Mouse (Mus musculus) midbrain, embryonic 10.5 days (tissue): ENCODE data around the gene Negr1. TPM values are rescaled to one million over a fixed set of nuclear protein-coding genes. Genes with fewer than 3 reads are reported as not detected.
A peak's percentile ranks its signal among the peaks of the same experiment; 100 is the strongest.

Experiments
- DNase-seq: peaks from one replicate; pipeline ENCODE4 v3.0.0-alpha.2; 2017; ENCODE audit warnings: low spot score
- H3K27ac ChIP-seq: fragments of 300-500 bp; sonication (generic); replicated peaks from 2 replicates; pipeline ENCODE4 v1.5.1; 2016; ENCODE audit warnings: mild to moderate bottlenecking
- H3K27me3 ChIP-seq: fragments of 300-500 bp; sonication (generic); 2 replicates; pipeline ENCODE4 v1.6.1; 2016; ENCODE audit warnings: low read depth, mild to moderate bottlenecking; ENCODE audit not compliant: poor library complexity, severe bottlenecking
- H3K36me3 ChIP-seq: fragments of 300-500 bp; sonication (generic); 2 replicates; pipeline ENCODE4 v1.6.1; 2016; ENCODE audit warnings: mild to moderate bottlenecking, moderate library complexity
- H3K4me1 ChIP-seq: fragments of 300-500 bp; sonication (generic); 2 replicates; pipeline ENCODE4 v1.6.1; 2016
- H3K4me3 ChIP-seq: fragments of 300-500 bp; sonication (generic); 2 replicates; pipeline ENCODE4 v1.5.1; 2016; ENCODE audit warnings: mild to moderate bottlenecking, moderate library complexity
- H3K9me3 ChIP-seq: fragments of 300-500 bp; sonication (generic); replicated peaks from 2 replicates; pipeline ENCODE4 v1.6.1; 2016; ENCODE audit warnings: mild to moderate bottlenecking
- WGBS: fragments of 180-500 bp; shearing (Covaris S2); methylation state at CpG from one replicate; pipeline ENCODE4 v1.1.7; 2016; 5-methylcytosine and 5-hydroxymethylcytosine counted together
- polyA plus RNA-seq: library from polyadenylated mRNA; unstranded; fragments of >200 nt; fragmentation: Nextera tagmentation; extraction: Ambion mirVana; gene quantifications from 2 replicates; pipeline ENCODE4 v1.2.1, GENCODE M21; 2016

Negr1 gene
- polyA plus RNA-seq, 1 experiment from 2014 or later, result 2.0 TPM

GRCm38 (mm10) chr3:157279717-157280116 is 718.1 kb downstream of the Negr1 start:
- Histone ChIP-seq H3K4me1 (no peaks in the 10 kb centered on the region), H3K27me3 (no peaks in the 10 kb centered on the region), H3K4me3 (no peak overlapping the region), H3K9me3 (no peaks in the 10 kb centered on the region), H3K27ac (no peak overlapping the region), H3K36me3 (no peaks in the 10 kb centered on the region)
- no peak for DNase-seq

DNA sequence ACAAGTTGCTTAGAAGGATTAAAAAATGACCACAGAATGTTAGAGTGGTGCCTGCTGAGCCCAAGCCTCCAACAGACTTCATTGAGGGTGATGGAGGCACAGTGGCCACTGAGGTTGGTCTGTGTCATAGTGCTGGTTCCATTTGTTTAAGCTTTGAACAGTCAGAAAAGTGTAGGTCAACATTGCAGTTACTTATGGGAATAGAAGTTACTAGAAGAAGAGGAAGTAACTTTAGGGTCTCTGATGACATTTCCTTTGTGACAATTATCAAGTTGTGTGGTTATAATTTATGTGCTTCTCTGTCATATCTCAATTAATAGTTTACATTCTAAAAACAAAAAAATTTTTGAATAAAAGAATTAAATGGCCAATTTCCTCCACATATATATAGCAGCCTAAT is 719.7 kb downstream of the Negr1 start:
- Histone ChIP-seq H3K27ac (no peak overlapping the region), H3K36me3 (no peaks in the 10 kb centered on the region), H3K4me1 (no peaks in the 10 kb centered on the region), H3K9me3 (no peaks in the 10 kb centered on the region), H3K27me3 (no peaks in the 10 kb centered on the region), H3K4me3 (no peak overlapping the region)
- DNase-seq, result no peak

DNA sequence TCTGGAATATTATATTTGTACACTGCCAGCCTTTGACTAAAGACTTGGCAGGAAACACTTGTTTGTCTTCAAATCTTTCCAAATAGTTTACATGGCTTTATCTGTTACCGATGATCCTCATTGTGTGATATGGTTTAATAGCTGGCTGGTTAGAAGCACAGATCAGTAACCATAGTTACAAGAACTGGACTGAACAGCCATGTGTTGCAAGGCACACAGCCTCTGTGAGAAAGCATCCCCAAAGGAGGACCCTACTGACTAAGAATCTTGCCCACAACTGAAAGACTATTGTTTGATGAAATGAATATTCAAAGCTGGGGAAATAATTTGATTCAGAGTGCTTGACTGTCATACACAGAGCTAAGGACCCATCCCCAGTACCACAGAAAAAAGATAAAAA is 729.7 kb downstream of the Negr1 start:
- Histone ChIP-seq H3K27ac (no peak overlapping the region), H3K4me3 (no peak overlapping the region), H3K4me1 (peaks cover 8% of the 10 kb centered on the region), H3K27me3 (peaks cover 6% of the 10 kb centered on the region; the same call in 1 of the 2 replicates), H3K9me3 (no peaks in the 10 kb centered on the region), H3K36me3 (no peaks in the 10 kb centered on the region)
- DNase-seq, result no peak
- WGBS, result 48% methylated on average over 1 of the region's 1 CpGs

GRCm38 (mm10) chr3:157297216-157297615 is 735.6 kb downstream of the Negr1 start:
- H3K4me3 ChIP-seq, result no peak overlapping the region
- no peak overlapping the region for H3K27ac ChIP-seq
- no peaks in the 10 kb centered on the region; the same call in 1 of the 2 replicates for H3K9me3 ChIP-seq
- H3K4me1 ChIP-seq, result peaks cover 8% of the 10 kb centered on the region
- WGBS, result 68% methylated on average over 4 of the region's 4 CpGs
- no peak for DNase-seq
- peaks cover 6% of the 10 kb centered on the region; the same call in 1 of the 2 replicates for H3K27me3 ChIP-seq
- no peaks in the 10 kb centered on the region for H3K36me3 ChIP-seq

GRCm38 (mm10) chr3:157303430-157304116 is 742.0 kb downstream of the Negr1 start:
- WGBS, result 84% methylated on average over 4 of the region's 4 CpGs
- no peak for DNase-seq
- H3K27me3 ChIP-seq, result peaks cover 36% of the 10 kb centered on the region
- H3K4me1 ChIP-seq, result no peaks in the 10 kb centered on the region
- no peaks in the 10 kb centered on the region for H3K36me3 ChIP-seq
- H3K4me3 ChIP-seq, result no peak overlapping the region
- H3K9me3 ChIP-seq, result no peaks in the 10 kb centered on the region; the same call in 1 of the 2 replicates
- H3K27ac ChIP-seq, result no peak overlapping the region

- Histone ChIP-seq H3K4me1 (peaks cover 33% of the 10 kb centered on the region), H3K4me3 (no peak overlapping the region), H3K27ac (0 out of 2 replicates have a peak overlapping the region, but pooled peaks have one; percentile 28), H3K27me3 (peaks cover 91% of the 10 kb centered on the region), H3K9me3 (no peaks in the 10 kb centered on the region), H3K36me3 (no peaks in the 10 kb centered on the region)
- 7% methylated on average over 1 of the region's 1 CpGs for WGBS
- DNase-seq, result peak; percentile 50
Observed at GRCm38 (mm10) chr3:157321081-157321573, 759.5 kb downstream of the Negr1 start.

GRCm38 (mm10) chr3:157321834-157322233 is 760.2 kb downstream of the Negr1 start:
- peaks cover 33% of the 10 kb centered on the region for H3K4me1 ChIP-seq
- no peak overlapping the region for H3K4me3 ChIP-seq
- H3K9me3 ChIP-seq, result no peaks in the 10 kb centered on the region
- no peaks in the 10 kb centered on the region for H3K36me3 ChIP-seq
- H3K27me3 ChIP-seq, result peaks cover 91% of the 10 kb centered on the region
- 0% methylated on average over 1 of the region's 1 CpGs for WGBS
- DNase-seq, result no peak
- H3K27ac ChIP-seq, result no peak overlapping the region

DNA sequence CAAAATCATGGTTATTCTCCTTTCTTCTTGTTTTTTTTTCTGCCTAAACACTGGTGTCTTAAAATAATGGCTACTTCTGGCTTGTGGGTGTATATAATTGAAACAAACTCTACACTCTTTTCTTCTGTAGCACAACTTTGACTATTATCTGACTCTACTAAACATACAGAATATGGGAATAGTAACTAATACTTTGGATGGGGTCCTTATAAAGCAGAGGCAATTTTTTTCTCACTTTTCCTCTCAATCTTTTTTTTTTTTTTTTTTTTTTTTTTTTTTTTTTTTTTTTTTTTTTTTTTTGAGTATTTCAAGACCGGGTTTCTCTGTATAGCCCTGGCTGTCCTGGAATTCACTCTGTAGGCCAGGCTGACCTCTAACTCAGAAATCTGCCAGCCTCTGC is 772.6 kb downstream of the Negr1 start:
- no peaks in the 10 kb centered on the region for H3K36me3 ChIP-seq
- no peak for DNase-seq
- no peaks in the 10 kb centered on the region for H3K4me1 ChIP-seq
- peaks cover 51% of the 10 kb centered on the region for H3K27me3 ChIP-seq
- H3K4me3 ChIP-seq, result no peak overlapping the region
- no peaks in the 10 kb centered on the region for H3K9me3 ChIP-seq
- no peak overlapping the region for H3K27ac ChIP-seq
- 80% methylated on average over 1 of the region's 1 CpGs for WGBS

DNA sequence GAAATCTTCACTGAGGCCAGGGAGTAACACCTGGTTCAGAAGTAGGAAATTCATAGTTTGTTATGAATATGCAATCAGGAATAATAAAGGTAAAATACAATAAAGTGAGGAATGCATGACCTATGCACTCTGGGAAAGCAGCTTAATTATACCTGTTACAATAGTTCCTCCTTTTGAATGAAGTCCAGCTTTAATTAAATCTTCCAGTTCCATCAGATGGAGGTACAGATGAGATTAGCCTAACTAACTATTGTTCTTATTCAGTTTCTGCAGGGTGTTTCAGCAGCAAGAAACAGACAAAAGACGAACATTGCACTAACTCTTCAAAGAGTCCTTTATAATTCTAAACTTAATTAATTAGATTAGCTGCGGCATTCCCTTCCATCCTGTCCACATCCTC is 787.9 kb downstream of the Negr1 start:
- Histone ChIP-seq H3K4me1 (peaks cover 6% of the 10 kb centered on the region; the same call in 1 of the 2 replicates), H3K27me3 (no peaks in the 10 kb centered on the region), H3K36me3 (no peaks in the 10 kb centered on the region), H3K27ac (no peak overlapping the region), H3K9me3 (no peaks in the 10 kb centered on the region), H3K4me3 (no peak overlapping the region)
- DNase-seq, result no peak
- 16% methylated on average over 2 of the region's 2 CpGs for WGBS

DNA sequence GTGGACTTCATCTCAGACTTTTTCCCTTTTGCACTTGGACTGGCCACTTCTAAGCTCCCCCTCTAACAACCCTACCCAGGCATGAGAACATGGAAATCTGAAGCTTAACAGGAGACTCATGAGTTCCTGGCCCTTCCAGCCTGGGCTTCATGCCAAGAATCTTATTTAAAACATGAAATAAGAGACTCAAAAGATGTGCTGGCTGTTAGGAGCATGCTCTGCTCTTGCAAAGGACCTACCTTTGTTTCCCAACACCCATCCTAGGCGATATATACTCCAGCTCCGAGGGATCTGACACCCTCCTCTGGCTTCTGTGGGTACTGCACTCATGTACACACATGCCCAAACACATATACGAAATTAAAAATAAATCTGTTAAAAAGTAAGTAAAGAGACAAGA is 797.3 kb downstream of the Negr1 start:
- 61% methylated on average over 3 of the region's 3 CpGs for WGBS
- no peak overlapping the region for H3K27ac ChIP-seq
- no peaks in the 10 kb centered on the region for H3K27me3 ChIP-seq
- H3K4me1 ChIP-seq, result no peaks in the 10 kb centered on the region
- no peaks in the 10 kb centered on the region for H3K9me3 ChIP-seq
- H3K4me3 ChIP-seq, result no peak overlapping the region
- DNase-seq, result no peak
- H3K36me3 ChIP-seq, result no peaks in the 10 kb centered on the region

DNA sequence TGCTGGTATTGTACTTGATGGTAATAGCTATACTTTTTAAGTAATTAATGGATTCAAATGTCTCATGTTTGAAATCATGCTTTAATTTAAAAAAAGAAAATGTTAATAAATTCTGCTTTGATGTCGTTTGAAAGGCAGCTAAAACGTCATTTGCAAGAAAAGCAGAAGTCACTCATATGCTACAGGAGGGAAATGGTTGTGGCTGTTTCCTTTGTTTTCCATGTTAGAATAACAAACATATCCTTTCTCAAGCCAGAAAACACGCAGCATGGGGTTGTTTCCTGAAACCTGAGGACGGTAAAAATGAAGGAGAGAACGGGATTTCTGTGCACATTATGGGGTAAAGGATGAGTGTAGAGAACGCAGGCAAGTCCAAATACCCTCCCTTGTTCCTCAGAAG is 798.2 kb downstream of the Negr1 start:
- no peaks in the 10 kb centered on the region for H3K4me1 ChIP-seq
- no peak overlapping the region for H3K4me3 ChIP-seq
- no peaks in the 10 kb centered on the region for H3K36me3 ChIP-seq
- no peaks in the 10 kb centered on the region for H3K27me3 ChIP-seq
- WGBS, result 73% methylated on average over 6 of the region's 6 CpGs
- no peak overlapping the region for H3K27ac ChIP-seq
- H3K9me3 ChIP-seq, result no peaks in the 10 kb centered on the region
- DNase-seq, result no peak
